Mouse (Mus musculus) heart, postnatal 0 days (tissue): ENCODE data around the gene 9230102O04Rik.

Source experiments
- CTCF ChIP-seq: IDR thresholded peaks from 2 replicates; pipeline ENCODE4 v1.5.1; 2016; ENCODE audit warnings: antibody characterized with exemption, control low read depth, low read depth
- EP300 ChIP-seq: IDR thresholded peaks from 2 replicates; pipeline ENCODE4 v1.6.1; 2016; ENCODE audit warnings: antibody characterized with exemption, low read depth

DNA sequence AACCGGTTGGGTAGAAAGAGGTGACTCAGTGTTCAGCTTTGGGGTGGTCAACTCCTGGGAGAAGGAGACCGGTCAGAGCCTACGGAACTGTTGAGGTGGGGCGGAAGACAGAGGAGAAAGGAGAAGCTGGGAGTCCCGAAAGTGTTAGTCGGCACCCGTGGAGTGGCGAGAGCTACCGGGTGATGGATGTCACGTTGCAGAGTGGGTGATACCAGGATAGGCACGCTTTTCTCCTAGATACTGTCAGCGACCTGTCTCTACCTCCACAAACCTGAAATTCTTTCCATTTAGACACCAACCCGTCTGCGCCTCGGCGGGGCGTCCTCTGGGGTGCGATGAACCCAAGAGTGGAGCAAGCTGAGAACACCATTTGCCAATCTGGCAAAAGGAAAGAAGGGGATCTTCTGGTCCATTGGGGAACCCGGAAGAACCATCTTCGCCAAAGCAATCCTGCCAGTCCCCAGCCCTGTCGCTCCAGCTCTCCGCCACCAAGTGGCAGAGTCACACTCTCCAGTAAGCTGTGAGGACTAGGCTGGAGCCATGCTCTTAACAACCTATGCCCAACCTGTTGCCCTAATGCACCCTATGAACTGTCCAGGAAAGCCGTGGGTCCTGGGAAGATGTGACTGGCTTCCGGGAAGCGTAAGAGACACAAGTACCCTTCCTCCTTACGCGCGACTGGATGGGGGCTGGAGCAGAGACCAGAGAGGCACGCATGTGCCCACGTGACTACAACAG is at the start of gene 9230102O04Rik:
- TF ChIP-seq CTCF (peak; percentile 71), EP300 (no peak)
